Mouse (Mus musculus): Measurements from ENCODE around the gene Bfsp1. TPM values are rescaled to one million over a fixed set of nuclear protein-coding genes. Genes with fewer than 3 reads are reported as not detected.

Bfsp1 gene
- polyA plus RNA-seq, 1 experiment from 2014 or later = 0.53 TPM

DNA sequence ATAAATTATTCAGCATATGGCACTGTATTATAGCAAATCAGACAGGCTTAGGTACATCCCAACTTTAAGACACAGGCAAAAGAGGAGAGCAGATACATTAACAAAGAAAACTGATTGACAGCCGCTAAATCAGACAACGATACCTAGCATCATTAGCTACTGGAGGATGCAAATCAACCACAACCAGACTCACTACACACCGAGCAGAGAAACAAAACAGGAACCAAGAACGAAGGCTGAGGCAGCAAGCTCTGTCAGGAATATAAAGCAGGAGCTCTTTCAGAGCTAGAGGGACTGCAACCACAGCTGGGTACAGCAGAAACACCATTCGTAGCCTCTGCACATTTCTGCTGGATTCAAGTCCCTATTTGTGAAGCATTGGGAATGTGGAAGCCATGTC is 18.2 kb downstream of the Bfsp1 start:
- Histone ChIP-seq H3K27ac (ENCODE audit: low read depth, low read length) (no peak overlapping the region), H3K4me1 (ENCODE audit: control insufficient read depth, insufficient read depth, low read length) (no peaks in the 10 kb centered on the region), H3K9ac (ENCODE audit: low read length) (no peak overlapping the region), H3K9me3 (replicated peaks; ENCODE audit: control insufficient read depth, low read length) (no peaks in the 10 kb centered on the region), H3K27me3 (replicated peaks; ENCODE audit: control insufficient read depth, insufficient read depth, low read length) (no peaks in the 10 kb centered on the region), H3K4me2 (ENCODE audit: low read length) (no peak overlapping the region), H3K36me3 (ENCODE audit: control insufficient read depth, insufficient read depth, low read length) (no peaks in the 10 kb centered on the region), H3K4me3 (ENCODE audit: low read depth, low read length) (no peak overlapping the region)
- ATAC-seq (no peak), DNase-seq (ENCODE audit: low spot score) (no peak)
- WGBS = 63% methylated on average over 5 of the region's 5 CpGs

DNA sequence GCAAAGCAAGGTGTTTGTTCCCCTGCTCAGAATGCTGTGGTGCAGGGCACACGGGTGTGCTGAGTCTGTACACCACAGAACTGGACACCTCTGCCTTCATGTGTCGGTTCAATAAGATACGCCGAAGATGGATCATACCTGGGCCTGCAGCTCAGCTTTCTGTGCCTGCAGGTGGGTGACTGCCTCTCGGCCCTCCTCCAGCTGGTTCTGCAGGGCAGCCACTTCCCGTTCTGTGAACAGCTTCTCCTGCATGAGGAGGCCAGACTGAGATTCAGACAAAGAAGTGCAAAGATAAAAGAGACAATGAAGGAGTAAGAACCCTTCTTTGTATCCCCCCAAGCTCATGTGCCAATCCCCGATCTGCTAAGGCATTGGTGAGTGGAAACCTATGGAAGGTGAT is 21.4 kb downstream of the Bfsp1 start:
- Histone ChIP-seq H3K4me2 (ENCODE audit: low read length) (no peak overlapping the region), H3K9me3 (replicated peaks; ENCODE audit: control insufficient read depth, low read length) (no peaks in the 10 kb centered on the region), H3K4me1 (ENCODE audit: control insufficient read depth, insufficient read depth, low read length) (no peaks in the 10 kb centered on the region), H3K27ac (ENCODE audit: low read depth, low read length) (no peak overlapping the region), H3K27me3 (replicated peaks; ENCODE audit: control insufficient read depth, insufficient read depth, low read length) (no peaks in the 10 kb centered on the region), H3K4me3 (ENCODE audit: low read depth, low read length) (no peak overlapping the region), H3K36me3 (ENCODE audit: control insufficient read depth, insufficient read depth, low read length) (no peaks in the 10 kb centered on the region), H3K9ac (ENCODE audit: low read length) (no peak overlapping the region)
- ATAC-seq (no peak), DNase-seq (ENCODE audit: low spot score) (no peak)
- WGBS = 71% methylated on average over 7 of the region's 7 CpGs

DNA sequence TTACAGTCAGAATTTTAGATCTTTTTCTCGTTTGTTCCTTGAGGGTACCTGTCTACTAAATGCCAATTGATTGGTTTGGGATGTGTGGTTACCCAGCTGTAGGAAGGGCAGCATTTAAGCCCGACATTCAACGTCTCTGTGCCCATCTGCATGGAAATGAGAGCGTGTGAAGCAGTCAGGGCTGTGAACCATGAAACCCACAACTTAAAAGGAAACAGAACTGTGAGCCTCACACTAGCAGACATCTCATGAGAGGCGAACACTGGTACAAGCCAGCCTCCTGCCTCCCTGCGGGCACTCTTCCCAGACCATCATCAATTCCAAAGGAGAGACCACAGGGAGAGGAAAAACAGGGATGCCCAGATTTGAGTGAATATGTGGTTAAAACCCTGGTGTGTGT is 22.1 kb downstream of the Bfsp1 start:
- no peak for ATAC-seq

DNA sequence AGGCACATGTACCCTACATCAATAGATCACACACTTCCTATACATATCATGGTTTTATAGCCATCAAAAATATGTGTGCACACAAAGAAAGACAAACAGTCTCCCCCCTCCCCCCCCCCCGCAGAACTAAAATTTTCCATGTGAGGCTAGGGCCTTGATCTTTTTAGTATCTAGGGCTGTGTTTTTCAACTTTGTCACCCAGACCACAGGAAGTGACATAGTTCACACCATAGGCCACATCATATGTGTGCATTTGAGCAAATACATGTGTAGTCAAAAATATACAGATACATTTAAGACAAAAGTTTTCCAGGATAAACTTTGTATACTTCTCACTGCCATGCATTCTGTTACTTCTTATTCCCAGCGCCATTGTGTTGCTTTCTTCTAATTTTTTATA is 23.5 kb downstream of the Bfsp1 start:
- 87% methylated on average over 2 of the region's 2 CpGs for WGBS
- Histone ChIP-seq H3K36me3 (ENCODE audit: control insufficient read depth, insufficient read depth, low read length) (no peaks in the 10 kb centered on the region), H3K4me3 (ENCODE audit: low read depth, low read length) (no peak overlapping the region), H3K9me3 (replicated peaks; ENCODE audit: control insufficient read depth, low read length) (no peaks in the 10 kb centered on the region), H3K27me3 (replicated peaks; ENCODE audit: control insufficient read depth, insufficient read depth, low read length) (no peaks in the 10 kb centered on the region), H3K9ac (ENCODE audit: low read length) (no peak overlapping the region), H3K27ac (ENCODE audit: low read depth, low read length) (no peak overlapping the region), H3K4me1 (ENCODE audit: control insufficient read depth, insufficient read depth, low read length) (no peaks in the 10 kb centered on the region), H3K4me2 (ENCODE audit: low read length) (no peak overlapping the region)
- DNase-seq (ENCODE audit: low spot score) (no peak), ATAC-seq (no peak)

More for the DNA sequence above, 22.1 kb downstream of the Bfsp1 start:
- Histone ChIP-seq H3K36me3 (ENCODE audit: control insufficient read depth, insufficient read depth, low read length) (no peaks in the 10 kb centered on the region), H3K4me2 (ENCODE audit: low read length) (no peak overlapping the region), H3K9me3 (replicated peaks; ENCODE audit: control insufficient read depth, low read length) (no peaks in the 10 kb centered on the region), H3K9ac (ENCODE audit: low read length) (no peak overlapping the region), H3K27ac (ENCODE audit: low read depth, low read length) (no peak overlapping the region), H3K27me3 (replicated peaks; ENCODE audit: control insufficient read depth, insufficient read depth, low read length) (no peaks in the 10 kb centered on the region), H3K4me1 (ENCODE audit: control insufficient read depth, insufficient read depth, low read length) (no peaks in the 10 kb centered on the region), H3K4me3 (ENCODE audit: low read depth, low read length) (no peak overlapping the region)
- no peak for DNase-seq (ENCODE audit: low spot score)
- WGBS = 82% methylated on average over 6 of the region's 6 CpGs

DNA sequence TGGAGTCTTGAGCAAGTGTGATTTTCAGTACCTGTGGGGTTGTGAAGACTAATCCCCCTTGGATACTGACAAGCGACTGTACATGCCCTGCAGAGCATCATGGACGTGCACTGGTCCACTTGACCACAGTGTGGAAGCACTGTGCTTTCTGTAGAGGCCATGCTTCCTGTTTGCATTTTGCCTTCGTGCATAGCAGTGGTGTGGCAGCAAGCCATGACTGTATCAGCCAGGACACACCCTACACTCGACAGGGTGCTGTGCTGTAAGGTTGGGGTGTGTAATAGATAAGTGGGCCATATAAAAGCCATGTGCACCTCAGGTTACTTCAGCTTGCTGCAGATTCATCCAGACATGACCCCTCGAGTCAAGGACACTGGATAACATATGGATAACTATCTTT is 24.3 kb downstream of the Bfsp1 start:
- Histone ChIP-seq H3K9ac (ENCODE audit: low read length) (no peak overlapping the region), H3K36me3 (ENCODE audit: control insufficient read depth, insufficient read depth, low read length) (no peaks in the 10 kb centered on the region), H3K27ac (ENCODE audit: low read depth, low read length) (no peak overlapping the region), H3K4me2 (ENCODE audit: low read length) (no peak overlapping the region), H3K4me3 (ENCODE audit: low read depth, low read length) (no peak overlapping the region), H3K27me3 (replicated peaks; ENCODE audit: control insufficient read depth, insufficient read depth, low read length) (no peaks in the 10 kb centered on the region), H3K4me1 (ENCODE audit: control insufficient read depth, insufficient read depth, low read length) (no peaks in the 10 kb centered on the region), H3K9me3 (replicated peaks; ENCODE audit: control insufficient read depth, low read length) (no peaks in the 10 kb centered on the region)
- ATAC-seq (no peak), DNase-seq (ENCODE audit: low spot score) (no peak)
- WGBS = 79% methylated on average over 5 of the region's 5 CpGs

DNA sequence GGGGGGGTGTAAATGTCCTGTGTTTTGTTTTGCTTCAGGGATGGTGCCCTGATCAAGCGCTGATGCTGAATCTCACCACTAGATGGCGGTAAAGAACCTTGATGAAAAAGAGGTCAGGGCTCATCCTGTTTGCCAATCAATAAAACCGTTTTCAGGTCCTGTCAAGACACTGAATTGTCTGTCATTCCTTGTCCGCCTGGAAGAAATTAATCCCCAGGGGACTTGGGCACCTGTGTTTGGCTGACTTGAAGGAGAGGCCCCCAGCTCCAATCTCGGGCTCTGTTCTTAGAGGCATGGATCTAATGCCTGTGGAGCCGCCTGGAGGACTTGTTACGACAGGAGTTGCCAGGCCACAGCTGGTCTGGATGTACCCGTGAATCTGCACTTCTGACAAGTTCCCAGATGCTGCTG is 25.7 kb downstream of the Bfsp1 start:
- Histone ChIP-seq H3K36me3 (ENCODE audit: control insufficient read depth, insufficient read depth, low read length) (no peaks in the 10 kb centered on the region), H3K9ac (ENCODE audit: low read length) (peak overlapping the region; percentile 44), H3K4me3 (ENCODE audit: low read depth, low read length) (0 out of 2 replicates have a peak overlapping the region, but pooled peaks have one; percentile 11), H3K27ac (ENCODE audit: low read depth, low read length) (no peak overlapping the region), H3K4me2 (ENCODE audit: low read length) (peak overlapping the region; percentile 42), H3K4me1 (ENCODE audit: control insufficient read depth, insufficient read depth, low read length) (no peaks in the 10 kb centered on the region), H3K27me3 (replicated peaks; ENCODE audit: control insufficient read depth, insufficient read depth, low read length) (no peaks in the 10 kb centered on the region), H3K9me3 (replicated peaks; ENCODE audit: control insufficient read depth, low read length) (no peaks in the 10 kb centered on the region)
- DNase-seq (ENCODE audit: low spot score) = peak; percentile 90
- 4% methylated on average over 8 of the region's 8 CpGs for WGBS
- ATAC-seq = peak; percentile 82

DNA sequence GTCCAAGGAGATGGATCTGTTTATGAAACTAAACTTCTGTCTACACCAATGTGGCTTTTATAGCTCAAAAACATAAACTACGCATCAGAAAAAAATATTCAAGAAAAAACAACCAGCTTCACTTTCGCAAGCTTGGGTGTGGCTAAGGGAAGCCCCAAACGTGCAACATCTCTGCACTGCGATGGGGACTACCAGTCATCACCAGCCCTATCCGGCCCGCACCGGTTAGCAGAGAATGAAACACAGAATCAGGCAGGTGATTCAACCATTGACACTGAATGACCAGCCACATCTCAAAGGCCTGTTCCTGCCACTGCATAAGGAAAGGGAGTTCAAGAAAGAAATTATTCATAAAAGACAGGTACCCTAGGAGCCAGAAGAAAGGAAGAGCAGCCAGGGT is 27.2 kb downstream of the Bfsp1 start:
- ATAC-seq (no peak), DNase-seq (ENCODE audit: low spot score) (no peak)
- WGBS = 85% methylated on average over 7 of the region's 7 CpGs
- H3K4me1 ChIP-seq (ENCODE audit: control insufficient read depth, insufficient read depth, low read length) = no peaks in the 10 kb centered on the region
- no peak overlapping the region for H3K4me2 ChIP-seq (ENCODE audit: low read length)
- H3K9me3 ChIP-seq (replicated peaks; ENCODE audit: control insufficient read depth, low read length) = no peaks in the 10 kb centered on the region
- H3K9ac ChIP-seq (ENCODE audit: low read length) = no peak overlapping the region
- no peaks in the 10 kb centered on the region for H3K27me3 ChIP-seq (replicated peaks; ENCODE audit: control insufficient read depth, insufficient read depth, low read length)
- no peak overlapping the region for H3K4me3 ChIP-seq (ENCODE audit: low read depth, low read length)
- H3K27ac ChIP-seq (ENCODE audit: low read depth, low read length) = no peak overlapping the region
- H3K36me3 ChIP-seq (ENCODE audit: control insufficient read depth, insufficient read depth, low read length) = no peaks in the 10 kb centered on the region

DNA sequence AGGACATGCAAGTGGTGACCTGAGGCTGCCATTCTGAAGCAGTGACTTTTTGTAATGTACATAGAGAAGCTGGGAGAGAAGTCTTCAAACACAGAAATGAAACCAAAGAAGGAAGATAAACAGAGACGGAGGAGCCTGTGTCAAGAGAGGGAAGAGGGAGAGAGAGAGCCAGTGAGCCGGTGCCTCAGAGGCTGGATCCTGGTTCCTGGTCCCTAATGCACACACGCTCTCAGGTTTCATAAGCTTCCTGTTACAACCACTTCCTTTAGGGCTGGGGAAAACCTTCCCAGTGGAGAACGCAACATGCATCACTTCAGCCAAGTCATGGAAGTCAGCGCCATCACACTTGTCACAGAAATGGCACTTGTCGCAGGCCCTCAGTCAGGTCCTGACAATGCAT is 28.9 kb downstream of the Bfsp1 start:
- ATAC-seq (no peak), DNase-seq (ENCODE audit: low spot score) (no peak)
- no peak overlapping the region for H3K9ac ChIP-seq (ENCODE audit: low read length)
- no peaks in the 10 kb centered on the region for H3K36me3 ChIP-seq (ENCODE audit: control insufficient read depth, insufficient read depth, low read length)
- no peak overlapping the region for H3K4me3 ChIP-seq (ENCODE audit: low read depth, low read length)
- no peaks in the 10 kb centered on the region for H3K9me3 ChIP-seq (replicated peaks; ENCODE audit: control insufficient read depth, low read length)
- H3K27me3 ChIP-seq (replicated peaks; ENCODE audit: control insufficient read depth, insufficient read depth, low read length) = no peaks in the 10 kb centered on the region
- H3K4me2 ChIP-seq (ENCODE audit: low read length) = no peak overlapping the region
- no peak overlapping the region for H3K27ac ChIP-seq (ENCODE audit: low read depth, low read length)
- WGBS = 89% methylated on average over 6 of the region's 6 CpGs
- H3K4me1 ChIP-seq (ENCODE audit: control insufficient read depth, insufficient read depth, low read length) = no peaks in the 10 kb centered on the region

DNA sequence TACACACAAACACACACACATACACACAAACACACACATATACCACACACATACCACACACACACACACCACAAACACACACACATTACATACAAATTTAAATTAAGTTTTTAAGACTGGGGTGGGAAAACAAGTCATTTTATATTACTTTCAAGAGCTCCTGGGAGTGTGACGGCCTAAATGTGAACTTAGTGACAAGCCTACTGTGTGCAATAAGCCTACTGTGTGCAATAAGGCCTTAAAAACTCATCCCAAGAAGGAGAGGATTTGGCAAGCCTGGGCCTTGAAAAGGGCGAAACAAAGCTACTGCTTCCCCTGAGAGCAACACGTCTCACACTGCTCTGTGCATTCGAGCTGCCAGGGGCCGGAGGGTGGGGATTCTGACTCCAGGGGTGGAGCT is 30.3 kb downstream of the Bfsp1 start:
- H3K27ac ChIP-seq (ENCODE audit: low read depth, low read length) = no peak overlapping the region
- ATAC-seq (no peak), DNase-seq (ENCODE audit: low spot score) (no peak)
- no peaks in the 10 kb centered on the region for H3K36me3 ChIP-seq (ENCODE audit: control insufficient read depth, insufficient read depth, low read length)
- no peaks in the 10 kb centered on the region for H3K27me3 ChIP-seq (replicated peaks; ENCODE audit: control insufficient read depth, insufficient read depth, low read length)
- 79% methylated on average over 5 of the region's 5 CpGs for WGBS
- H3K9me3 ChIP-seq (replicated peaks; ENCODE audit: control insufficient read depth, low read length) = no peaks in the 10 kb centered on the region
- no peak overlapping the region for H3K4me2 ChIP-seq (ENCODE audit: low read length)
- no peaks in the 10 kb centered on the region for H3K4me1 ChIP-seq (ENCODE audit: control insufficient read depth, insufficient read depth, low read length)
- H3K9ac ChIP-seq (ENCODE audit: low read length) = no peak overlapping the region
- H3K4me3 ChIP-seq (ENCODE audit: low read depth, low read length) = no peak overlapping the region
